Mouse (Mus musculus) midbrain, embryonic 16.5 days (tissue): ENCODE measurements around the gene Trim9. TPM values are rescaled to one million over a fixed set of nuclear protein-coding genes. Genes with fewer than 3 reads are reported as not detected.

Experiments
- ATAC-seq: fragments of 200-750 bp; cut with Nextera tagmentation; 2 replicates; pipeline ENCODE4 v1.8.0; 2017; ENCODE audit warnings: moderate TSS enrichment
- H3K27ac ChIP-seq: fragments of 300-500 bp; sonication (generic); 2 replicates; pipeline ENCODE4 v1.5.1; 2014; ENCODE audit warnings: mild to moderate bottlenecking, low read length, mixed read lengths
- H3K27me3 ChIP-seq: fragments of 300-500 bp; sonication (generic); 2 replicates; pipeline ENCODE4 v1.6.1; 2014; ENCODE audit warnings: low read depth, low read length, mixed read lengths; ENCODE audit not compliant: control insufficient read depth, insufficient read depth
- H3K36me3 ChIP-seq: fragments of 300-500 bp; sonication (generic); 2 replicates; pipeline ENCODE4 v1.6.1; 2014; ENCODE audit warnings: mild to moderate bottlenecking, low read length, moderate library complexity, mixed read lengths; ENCODE audit not compliant: control insufficient read depth, insufficient read depth
- H3K4me1 ChIP-seq: fragments of 300-500 bp; sonication (generic); 2 replicates; pipeline ENCODE4 v1.6.1; 2014; ENCODE audit warnings: mild to moderate bottlenecking, low read length, mixed read lengths; ENCODE audit not compliant: control insufficient read depth, insufficient read depth
- H3K4me2 ChIP-seq: fragments of 300-500 bp; sonication (generic); 2 replicates; pipeline ENCODE4 v1.6.1; 2014; ENCODE audit warnings: mild to moderate bottlenecking, low read length, mixed read lengths
- H3K4me3 ChIP-seq: fragments of 300-500 bp; sonication (generic); 2 replicates; pipeline ENCODE4 v1.5.1; 2014; ENCODE audit warnings: low read depth, mild to moderate bottlenecking, low read length, moderate library complexity, mixed read lengths
- H3K9ac ChIP-seq: fragments of 300-500 bp; sonication (generic); 2 replicates; pipeline ENCODE4 v1.6.1; 2014; ENCODE audit warnings: low read depth, low read length, mixed read lengths
- H3K9me3 ChIP-seq: fragments of 300-500 bp; sonication (generic); replicated peaks from 2 replicates; pipeline ENCODE4 v1.6.1; 2014; ENCODE audit warnings: mild to moderate bottlenecking, low read length, mixed read lengths; ENCODE audit not compliant: control insufficient read depth, poor library complexity, severe bottlenecking
- WGBS: fragments of 180-500 bp; shearing (Covaris S2); extraction: QIAGEN DNeasy Blood & Tissue Kit; methylation state at CpG from one replicate; pipeline ENCODE4 v1.1.7; 2014; 5-methylcytosine and 5-hydroxymethylcytosine counted together
- polyA plus RNA-seq: library from polyadenylated mRNA; unstranded; fragments of >200 nt; fragmentation: Nextera tagmentation; extraction: Ambion mirVana; gene quantifications from 2 replicates; pipeline ENCODE4 v1.2.1, GENCODE M21; 2015

Gene Trim9
- polyA plus RNA-seq, 1 experiment from 2014 or later = 108 TPM

GRCm38 (mm10) chr12:70280930-70281329 lies 66.5 kb downstream of the Trim9 start:
- H3K4me1 ChIP-seq = 0 out of 2 replicates have a peak, but pooled peaks cover 5% of the 10 kb centered on the region
- 92% methylated on average over 2 of the region's 2 CpGs for whole genome bisulfite sequencing
- no peak for ATAC-seq

GRCm38 (mm10) chr12:70280381-70280780 lies 67.0 kb downstream of the Trim9 start:
- peaks cover 22% of the 10 kb centered on the region for H3K36me3 ChIP-seq
- H3K27me3 ChIP-seq = no peaks in the 10 kb centered on the region
- 86% methylated on average over 10 of the region's 10 CpGs for WGBS
- no peak overlapping the region for H3K4me3 ChIP-seq
- no peak for ATAC-seq
- H3K4me2 ChIP-seq = no peak overlapping the region
- H3K9ac ChIP-seq = no peak overlapping the region
- 0 out of 2 replicates have a peak, but pooled peaks cover 5% of the 10 kb centered on the region for H3K4me1 ChIP-seq
- no peak overlapping the region for H3K27ac ChIP-seq
- no peaks in the 10 kb centered on the region for H3K9me3 ChIP-seq

More at GRCm38 (mm10) chr12:70280930-70281329, 66.5 kb downstream of the Trim9 start:
- peaks cover 20% of the 10 kb centered on the region for H3K36me3 ChIP-seq
- no peaks in the 10 kb centered on the region for H3K27me3 ChIP-seq
- no peak overlapping the region for H3K27ac ChIP-seq
- no peaks in the 10 kb centered on the region for H3K9me3 ChIP-seq
- no peak overlapping the region for H3K4me2 ChIP-seq
- no peak overlapping the region for H3K4me3 ChIP-seq
- H3K9ac ChIP-seq = no peak overlapping the region

- no peak overlapping the region for H3K27ac ChIP-seq
- 71% methylated on average over 12 of the region's 12 CpGs for WGBS
- no peak for ATAC-seq
Measured at GRCm38 (mm10) chr12:70277071-70277939, 70.1 kb downstream of the Trim9 start.

DNA sequence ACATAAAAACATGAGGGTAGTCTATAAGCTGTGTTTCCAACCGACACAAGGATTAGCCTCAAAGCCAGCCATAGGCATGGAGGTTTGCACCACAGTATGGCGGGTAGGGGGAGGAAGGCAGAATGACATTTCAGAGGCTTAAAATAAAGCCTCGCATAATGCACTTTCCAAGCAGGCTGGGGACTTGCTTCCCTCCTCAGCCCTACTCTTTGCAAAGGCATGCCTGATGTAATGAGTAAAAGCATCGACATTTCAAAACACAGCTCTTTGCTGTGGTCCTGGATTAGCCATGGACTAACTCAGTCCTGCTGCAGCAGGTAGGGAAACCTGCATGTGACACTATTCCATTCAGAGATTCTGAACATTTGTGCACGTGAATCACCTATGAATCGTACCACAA lies 77.7 kb downstream of the Trim9 start:
- Histone ChIP-seq H3K9ac (no peak overlapping the region), H3K27ac (no peak overlapping the region), H3K9me3 (no peaks in the 10 kb centered on the region), H3K4me3 (no peak overlapping the region), H3K36me3 (peaks cover 17% of the 10 kb centered on the region), H3K27me3 (no peaks in the 10 kb centered on the region), H3K4me1 (no peaks in the 10 kb centered on the region), H3K4me2 (no peak overlapping the region)
- ATAC-seq = no peak
- WGBS = 62% methylated on average over 6 of the region's 6 CpGs

More at GRCm38 (mm10) chr12:70277071-70277939, 70.1 kb downstream of the Trim9 start:
- H3K4me2 ChIP-seq = no peak overlapping the region
- no peaks in the 10 kb centered on the region for H3K27me3 ChIP-seq
- no peak overlapping the region for H3K4me3 ChIP-seq
- peaks cover 21% of the 10 kb centered on the region for H3K36me3 ChIP-seq
- no peak overlapping the region for H3K9ac ChIP-seq
- H3K4me1 ChIP-seq = 0 out of 2 replicates have a peak, but pooled peaks cover 2% of the 10 kb centered on the region
- no peaks in the 10 kb centered on the region for H3K9me3 ChIP-seq

GRCm38 (mm10) chr12:70267314-70267713 lies 80.1 kb downstream of the Trim9 start:
- WGBS = 90% methylated on average over 9 of the region's 9 CpGs
- no peak overlapping the region for H3K4me2 ChIP-seq
- no peaks in the 10 kb centered on the region for H3K9me3 ChIP-seq
- H3K9ac ChIP-seq = no peak overlapping the region
- H3K27me3 ChIP-seq = no peaks in the 10 kb centered on the region
- no peak overlapping the region for H3K27ac ChIP-seq
- H3K4me1 ChIP-seq = no peaks in the 10 kb centered on the region
- H3K36me3 ChIP-seq = peaks cover 17% of the 10 kb centered on the region
- ATAC-seq = no peak
- H3K4me3 ChIP-seq = no peak overlapping the region

DNA sequence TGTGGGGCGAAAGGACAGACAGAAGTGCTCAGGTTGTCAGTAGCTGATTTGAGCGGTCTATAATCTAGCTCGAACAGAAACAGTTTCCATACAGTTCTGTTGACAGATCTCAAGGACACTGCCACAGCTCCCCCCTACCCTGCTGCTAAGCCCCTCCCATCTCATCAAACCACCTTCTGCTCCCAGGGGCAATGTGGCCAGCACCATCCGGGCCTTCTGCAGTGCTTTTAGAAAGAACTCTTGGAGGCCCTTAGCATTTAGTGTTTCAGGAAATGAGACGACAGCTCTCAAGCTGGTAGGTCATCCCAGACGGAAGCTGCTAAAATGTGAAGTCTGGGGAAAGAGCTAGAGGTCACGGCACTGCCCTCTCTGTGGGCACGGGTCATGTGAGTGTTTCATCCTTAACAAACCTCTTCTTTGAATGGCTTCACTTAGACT lies 80.9 kb downstream of the Trim9 start:
- ATAC-seq = no peak
- 42% methylated on average over 8 of the region's 8 CpGs for WGBS
- no peak overlapping the region for H3K4me3 ChIP-seq

DNA sequence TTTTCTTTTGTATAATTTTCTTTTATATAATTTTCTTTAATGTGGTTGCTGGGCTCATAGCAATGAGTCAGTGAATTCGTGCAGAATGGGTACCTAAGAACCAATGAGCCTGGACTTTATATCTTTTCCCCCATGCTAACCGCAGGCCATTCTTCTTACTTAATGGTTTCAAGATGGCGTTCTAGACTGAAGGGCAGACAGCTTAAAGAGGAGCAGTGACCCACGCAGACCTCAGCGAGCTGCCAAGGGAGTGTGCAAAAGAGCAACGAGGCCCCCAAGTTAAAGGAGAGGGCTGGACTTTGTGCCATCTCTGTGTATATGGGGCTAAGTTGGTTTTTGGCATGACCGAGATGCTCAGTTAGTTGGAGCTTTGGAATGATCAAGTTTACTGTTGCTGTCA lies 83.7 kb downstream of the Trim9 start:
- Histone ChIP-seq H3K27ac (no peak overlapping the region), H3K27me3 (no peaks in the 10 kb centered on the region), H3K4me2 (no peak overlapping the region), H3K9me3 (no peaks in the 10 kb centered on the region), H3K9ac (no peak overlapping the region), H3K36me3 (peaks cover 11% of the 10 kb centered on the region; the same call in 1 of the 2 replicates), H3K4me3 (no peak overlapping the region), H3K4me1 (no peaks in the 10 kb centered on the region)
- no peak for ATAC-seq
- WGBS = 30% methylated on average over 7 of the region's 7 CpGs

More for the DNA sequence above, 80.9 kb downstream of the Trim9 start:
- Histone ChIP-seq H3K36me3 (peaks cover 11% of the 10 kb centered on the region; the same call in 1 of the 2 replicates), H3K9me3 (no peaks in the 10 kb centered on the region), H3K27ac (no peak overlapping the region), H3K4me1 (no peaks in the 10 kb centered on the region), H3K27me3 (no peaks in the 10 kb centered on the region), H3K4me2 (no peak overlapping the region), H3K9ac (no peak overlapping the region)

- 94% methylated on average over 17 of the region's 17 CpGs for WGBS
- no peaks in the 10 kb centered on the region for H3K4me1 ChIP-seq
- H3K9me3 ChIP-seq = no peaks in the 10 kb centered on the region
- no peak overlapping the region for H3K9ac ChIP-seq
- H3K27me3 ChIP-seq = no peaks in the 10 kb centered on the region
- ATAC-seq = no peak
- H3K4me3 ChIP-seq = no peak overlapping the region
- H3K4me2 ChIP-seq = no peak overlapping the region
- H3K36me3 ChIP-seq = peaks cover 5% of the 10 kb centered on the region; the same call in 1 of the 2 replicates
- no peak overlapping the region for H3K27ac ChIP-seq
Measured at GRCm38 (mm10) chr12:70262271-70262953, 85.0 kb downstream of the Trim9 start.
